Mouse (Mus musculus) left cerebral cortex, adult 9 months (tissue): ENCODE data around the gene Myh2.

Experiments used
- DNase-seq, 2 experiments: peaks; one replicate each; pipeline ENCODE4 v3.0.0; 2022; ENCODE audit warnings: low spot score in 2 of 2

The Myh2 gene

GRCm38 (mm10) chr11:67237481-67238079, 66.8 kb downstream of the Myh2 start, which contains the start of gene Myh4:
Myh4 (plus strand) TSS chr11:67238029.
- DNase-seq, result no peak

- DNase-seq, result no peak
Observed at GRCm38 (mm10) chr11:67241051-67241450, 70.2 kb downstream of the Myh2 start.
